Mouse (Mus musculus): ENCODE measurements around the gene Abca13. TPM values are rescaled to one million over a fixed set of nuclear protein-coding genes. Genes with fewer than 3 reads are reported as not detected.
"Not testable (repeated sequence)": the region's sequence is repeated elsewhere in the genome, so short reads cannot be mapped to it uniquely, and the experiment has no call there.

The Abca13 gene
- polyA plus RNA-seq, 1 experiment from 2014 or later, result 0.13 TPM

DNA sequence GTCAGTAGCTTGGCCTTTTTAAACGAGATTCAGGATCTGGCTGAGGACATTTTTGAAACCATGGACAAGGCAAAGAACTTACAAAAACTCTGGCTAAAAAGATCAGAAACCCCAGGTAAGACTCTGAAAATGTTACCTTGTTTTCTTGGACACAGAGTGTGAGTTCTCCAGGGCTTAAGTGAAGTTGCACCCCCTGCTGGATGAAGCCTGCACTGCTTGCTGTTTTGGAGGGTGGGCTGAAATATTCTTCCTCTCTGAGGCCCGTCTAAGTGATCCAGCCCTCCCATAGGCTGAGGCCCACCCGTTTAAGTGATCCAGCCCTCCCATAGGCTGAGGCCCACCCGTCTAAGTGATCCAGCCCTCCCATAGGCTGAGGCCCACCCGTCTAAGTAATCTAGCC lies 57.9 kb downstream of the Abca13 start:
- H3K4me2 ChIP-seq (ENCODE audit: low read depth, low read length); ATAC-seq (ENCODE audit: low read depth); H3K27ac ChIP-seq (ENCODE audit: low read length); H3K4me3 ChIP-seq (ENCODE audit: low read length); H3K27me3 ChIP-seq (ENCODE audit: control insufficient read depth, insufficient read depth, low read depth, low read length); H3K9me3 ChIP-seq (ENCODE audit: control insufficient read depth, low read length); H3K4me1 ChIP-seq (replicated peaks; ENCODE audit: control insufficient read depth, insufficient read depth, low read length); H3K36me3 ChIP-seq (ENCODE audit: control insufficient read depth, insufficient read depth, low read length); H3K9ac ChIP-seq (ENCODE audit: low read length): not testable (repeated sequence)
- 79% methylated on average over 5 of the region's 5 CpGs for WGBS

DNA sequence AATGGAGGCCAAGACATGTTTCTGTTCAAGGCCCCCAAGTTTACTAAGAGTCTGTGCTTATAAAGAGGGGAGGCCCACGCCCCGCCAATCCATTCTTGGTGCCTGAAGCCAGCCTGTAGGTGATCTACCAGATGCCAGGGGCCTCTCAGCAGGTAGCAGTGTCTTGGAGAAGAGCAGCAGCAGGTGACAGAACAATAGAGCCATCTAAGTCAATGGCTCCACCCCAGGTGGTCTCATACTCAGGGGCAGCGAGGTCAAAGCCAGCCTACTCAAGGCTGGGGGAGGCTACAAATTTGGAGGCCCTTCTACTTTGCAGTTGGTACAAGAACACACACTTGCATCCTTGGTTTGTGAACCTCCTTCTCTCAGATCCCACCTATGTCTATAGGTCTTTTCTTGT lies 71.3 kb downstream of the Abca13 start:
- H3K4me1 ChIP-seq (replicated peaks; ENCODE audit: control insufficient read depth, insufficient read depth, low read length); H3K27ac ChIP-seq (ENCODE audit: low read length); H3K36me3 ChIP-seq (ENCODE audit: control insufficient read depth, insufficient read depth, low read length); ATAC-seq (ENCODE audit: low read depth); H3K4me3 ChIP-seq (ENCODE audit: low read length); H3K27me3 ChIP-seq (ENCODE audit: control insufficient read depth, insufficient read depth, low read depth, low read length); H3K4me2 ChIP-seq (ENCODE audit: low read depth, low read length); H3K9me3 ChIP-seq (ENCODE audit: control insufficient read depth, low read length); H3K9ac ChIP-seq (ENCODE audit: low read length): not testable (repeated sequence)
- 81% methylated on average over 3 of the region's 3 CpGs for WGBS

- H3K27ac ChIP-seq (ENCODE audit: low read length), result no peak overlapping the region
- 65% methylated on average over 3 of the region's 3 CpGs for whole genome bisulfite sequencing
- no peak overlapping the region for H3K4me3 ChIP-seq (ENCODE audit: low read length)
- H3K27me3 ChIP-seq (ENCODE audit: control insufficient read depth, insufficient read depth, low read depth, low read length), result no peaks in the 10 kb centered on the region
- H3K9me3 ChIP-seq (ENCODE audit: control insufficient read depth, low read length), result no peaks in the 10 kb centered on the region
- no peak overlapping the region for H3K9ac ChIP-seq (ENCODE audit: low read length)
- ATAC-seq (ENCODE audit: low read depth), result no peak
- H3K4me2 ChIP-seq (ENCODE audit: low read depth, low read length), result no peak overlapping the region
- H3K4me1 ChIP-seq (replicated peaks; ENCODE audit: control insufficient read depth, insufficient read depth, low read length), result no peaks in the 10 kb centered on the region
- H3K36me3 ChIP-seq (ENCODE audit: control insufficient read depth, insufficient read depth, low read length), result no peaks in the 10 kb centered on the region
Observed at GRCm38 (mm10) chr11:9269090-9269489, 77.3 kb downstream of the Abca13 start.

GRCm38 (mm10) chr11:9285204-9285603 lies 93.5 kb downstream of the Abca13 start:
- 63% methylated on average over 3 of the region's 3 CpGs for WGBS
- H3K27me3 ChIP-seq (ENCODE audit: control insufficient read depth, insufficient read depth, low read depth, low read length), result no peaks in the 10 kb centered on the region

GRCm38 (mm10) chr11:9285759-9286158 lies 94.0 kb downstream of the Abca13 start:
- H3K9me3 ChIP-seq (ENCODE audit: control insufficient read depth, low read length), result no peaks in the 10 kb centered on the region
- no peak overlapping the region for H3K4me3 ChIP-seq (ENCODE audit: low read length)
- H3K4me1 ChIP-seq (replicated peaks; ENCODE audit: control insufficient read depth, insufficient read depth, low read length), result no peaks in the 10 kb centered on the region
- H3K36me3 ChIP-seq (ENCODE audit: control insufficient read depth, insufficient read depth, low read length), result no peaks in the 10 kb centered on the region
- 61% methylated on average over 3 of the region's 3 CpGs for WGBS
- no peak overlapping the region for H3K27ac ChIP-seq (ENCODE audit: low read length)
- no peak overlapping the region for H3K9ac ChIP-seq (ENCODE audit: low read length)
- no peak overlapping the region for H3K4me2 ChIP-seq (ENCODE audit: low read depth, low read length)
- no peak for ATAC-seq (ENCODE audit: low read depth)
- H3K27me3 ChIP-seq (ENCODE audit: control insufficient read depth, insufficient read depth, low read depth, low read length), result no peaks in the 10 kb centered on the region

More at GRCm38 (mm10) chr11:9285204-9285603, 93.5 kb downstream of the Abca13 start:
- Histone ChIP-seq H3K4me1 (replicated peaks; ENCODE audit: control insufficient read depth, insufficient read depth, low read length) (no peaks in the 10 kb centered on the region), H3K27ac (ENCODE audit: low read length) (no peak overlapping the region), H3K4me2 (ENCODE audit: low read depth, low read length) (no peak overlapping the region), H3K9ac (ENCODE audit: low read length) (no peak overlapping the region), H3K9me3 (ENCODE audit: control insufficient read depth, low read length) (no peaks in the 10 kb centered on the region), H3K36me3 (ENCODE audit: control insufficient read depth, insufficient read depth, low read length) (no peaks in the 10 kb centered on the region), H3K4me3 (ENCODE audit: low read length) (no peak overlapping the region)
- ATAC-seq (ENCODE audit: low read depth), result no peak

GRCm38 (mm10) chr11:9291168-9291567 lies 99.4 kb downstream of the Abca13 start:
- H3K27me3 ChIP-seq (ENCODE audit: control insufficient read depth, insufficient read depth, low read depth, low read length), result no peaks in the 10 kb centered on the region
- H3K36me3 ChIP-seq (ENCODE audit: control insufficient read depth, insufficient read depth, low read length), result no peaks in the 10 kb centered on the region
- 70% methylated on average over 7 of the region's 7 CpGs for WGBS
- ATAC-seq (ENCODE audit: low read depth), result no peak
- H3K4me3 ChIP-seq (ENCODE audit: low read length), result no peak overlapping the region
- no peak overlapping the region for H3K9ac ChIP-seq (ENCODE audit: low read length)
- H3K27ac ChIP-seq (ENCODE audit: low read length), result no peak overlapping the region
- no peaks in the 10 kb centered on the region for H3K9me3 ChIP-seq (ENCODE audit: control insufficient read depth, low read length)
- no peaks in the 10 kb centered on the region for H3K4me1 ChIP-seq (replicated peaks; ENCODE audit: control insufficient read depth, insufficient read depth, low read length)
- H3K4me2 ChIP-seq (ENCODE audit: low read depth, low read length), result no peak overlapping the region

DNA sequence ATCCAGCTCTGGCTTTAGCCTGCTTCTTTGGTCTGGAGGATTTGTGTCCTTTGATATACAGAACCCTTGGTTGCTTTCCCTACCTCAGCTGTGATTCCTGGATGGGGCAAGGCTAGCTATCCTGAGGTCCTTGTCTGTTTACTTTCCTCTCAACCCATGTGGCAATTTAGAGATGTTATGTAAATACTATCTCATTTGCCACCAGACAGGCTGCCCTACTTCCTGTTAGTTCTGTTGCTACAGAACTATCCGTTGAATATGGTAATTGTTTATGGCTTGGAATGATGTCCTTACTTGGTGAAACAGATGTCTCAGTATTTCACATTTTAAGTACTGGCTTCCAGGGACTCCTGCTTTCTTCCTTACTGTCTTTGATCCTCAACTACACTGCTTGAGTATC lies 107.9 kb downstream of the Abca13 start:
- Histone ChIP-seq H3K4me3 (ENCODE audit: low read length) (no peak overlapping the region), H3K27ac (ENCODE audit: low read length) (no peak overlapping the region), H3K4me1 (replicated peaks; ENCODE audit: control insufficient read depth, insufficient read depth, low read length) (no peaks in the 10 kb centered on the region), H3K27me3 (ENCODE audit: control insufficient read depth, insufficient read depth, low read depth, low read length) (no peaks in the 10 kb centered on the region), H3K9me3 (ENCODE audit: control insufficient read depth, low read length) (no peaks in the 10 kb centered on the region), H3K36me3 (ENCODE audit: control insufficient read depth, insufficient read depth, low read length) (no peaks in the 10 kb centered on the region), H3K4me2 (ENCODE audit: low read depth, low read length) (no peak overlapping the region), H3K9ac (ENCODE audit: low read length) (no peak overlapping the region)
- WGBS, result 15% methylated on average over 1 of the region's 1 CpGs
- no peak for ATAC-seq (ENCODE audit: low read depth)

- no peak for ATAC-seq (ENCODE audit: low read depth)
- no peaks in the 10 kb centered on the region for H3K4me1 ChIP-seq (replicated peaks; ENCODE audit: control insufficient read depth, insufficient read depth, low read length)
- H3K4me2 ChIP-seq (ENCODE audit: low read depth, low read length), result no peak overlapping the region
- H3K27me3 ChIP-seq (ENCODE audit: control insufficient read depth, insufficient read depth, low read depth, low read length), result no peaks in the 10 kb centered on the region
- no peak overlapping the region for H3K4me3 ChIP-seq (ENCODE audit: low read length)
- H3K9ac ChIP-seq (ENCODE audit: low read length), result no peak overlapping the region
- H3K27ac ChIP-seq (ENCODE audit: low read length), result no peak overlapping the region
- 74% methylated on average over 4 of the region's 4 CpGs for whole genome bisulfite sequencing
- H3K9me3 ChIP-seq (ENCODE audit: control insufficient read depth, low read length), result no peaks in the 10 kb centered on the region
- H3K36me3 ChIP-seq (ENCODE audit: control insufficient read depth, insufficient read depth, low read length), result no peaks in the 10 kb centered on the region
Observed at GRCm38 (mm10) chr11:9305450-9305849, 113.7 kb downstream of the Abca13 start.

DNA sequence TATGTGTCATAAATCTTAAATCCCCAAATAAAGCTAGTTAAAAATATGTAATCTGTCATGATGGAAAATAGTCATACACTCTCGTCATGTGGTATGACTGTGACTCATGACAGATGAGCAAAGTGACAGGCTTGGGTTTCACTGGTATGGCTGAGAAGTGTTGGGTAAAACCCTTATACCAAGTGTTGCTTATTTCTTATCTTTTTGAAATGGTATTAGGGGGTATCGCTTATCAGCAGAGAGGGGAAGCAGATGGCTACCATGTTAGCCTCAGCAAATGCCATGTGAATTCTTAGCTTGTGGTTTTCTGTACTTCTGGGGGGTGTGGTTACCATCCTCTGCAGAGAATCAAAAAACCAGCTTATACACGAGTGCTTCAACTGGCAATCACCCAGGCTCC lies 124.8 kb downstream of the Abca13 start:
- no peaks in the 10 kb centered on the region for H3K9me3 ChIP-seq (ENCODE audit: control insufficient read depth, low read length)
- WGBS, result 54% methylated on average over 3 of the region's 3 CpGs
- H3K36me3 ChIP-seq (ENCODE audit: control insufficient read depth, insufficient read depth, low read length), result no peaks in the 10 kb centered on the region
- no peak for ATAC-seq (ENCODE audit: low read depth)
- H3K27ac ChIP-seq (ENCODE audit: low read length), result no peak overlapping the region
- H3K4me3 ChIP-seq (ENCODE audit: low read length), result no peak overlapping the region
- no peak overlapping the region for H3K4me2 ChIP-seq (ENCODE audit: low read depth, low read length)
- H3K9ac ChIP-seq (ENCODE audit: low read length), result no peak overlapping the region
- H3K27me3 ChIP-seq (ENCODE audit: control insufficient read depth, insufficient read depth, low read depth, low read length), result no peaks in the 10 kb centered on the region
- H3K4me1 ChIP-seq (replicated peaks; ENCODE audit: control insufficient read depth, insufficient read depth, low read length), result no peaks in the 10 kb centered on the region
